Mouse (Mus musculus): Measurements from ENCODE around the gene Fer.

Gene Fer

GRCm38 (mm10) chr17:64085493-64085892 is 222.6 kb downstream of the Fer start:
- DNase-seq (ENCODE audit: low spot score in 2 of 2), result no peak

- peak in 1 of 2 experiments; percentile 16 for DNase-seq (ENCODE audit: low spot score in 2 of 2)
These were observed 224.2 kb downstream of the Fer start for GRCm38 (mm10) chr17:64086875-64087608.

DNA sequence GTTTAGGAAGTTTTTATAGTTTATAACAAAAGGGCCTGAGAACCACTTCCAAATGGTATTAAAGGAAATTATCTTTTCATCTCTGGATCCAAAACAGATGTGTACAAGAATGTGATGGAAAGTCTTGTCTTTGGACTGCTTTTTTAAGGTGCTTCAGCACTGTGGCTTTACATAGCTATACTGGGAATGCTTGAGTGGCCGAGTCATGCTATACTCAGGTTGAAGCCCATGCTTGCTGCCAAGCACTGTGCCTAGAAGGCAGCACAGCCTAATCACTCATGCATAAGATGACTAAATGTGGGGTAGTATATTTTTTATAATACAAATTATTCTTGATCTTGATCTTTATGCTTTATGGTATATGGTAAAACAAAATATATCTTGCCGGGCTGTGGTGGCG is 225.0 kb downstream of the Fer start:
- no peak for DNase-seq (ENCODE audit: low spot score in 2 of 2)

- DNase-seq (ENCODE audit: low spot score in 2 of 2), result no peak
These were observed 230.9 kb downstream of the Fer start for GRCm38 (mm10) chr17:64093716-64094115.

- DNase-seq (ENCODE audit: low spot score in 2 of 2), result no peak
These were observed 233.9 kb downstream of the Fer start for GRCm38 (mm10) chr17:64096811-64097210.

DNA sequence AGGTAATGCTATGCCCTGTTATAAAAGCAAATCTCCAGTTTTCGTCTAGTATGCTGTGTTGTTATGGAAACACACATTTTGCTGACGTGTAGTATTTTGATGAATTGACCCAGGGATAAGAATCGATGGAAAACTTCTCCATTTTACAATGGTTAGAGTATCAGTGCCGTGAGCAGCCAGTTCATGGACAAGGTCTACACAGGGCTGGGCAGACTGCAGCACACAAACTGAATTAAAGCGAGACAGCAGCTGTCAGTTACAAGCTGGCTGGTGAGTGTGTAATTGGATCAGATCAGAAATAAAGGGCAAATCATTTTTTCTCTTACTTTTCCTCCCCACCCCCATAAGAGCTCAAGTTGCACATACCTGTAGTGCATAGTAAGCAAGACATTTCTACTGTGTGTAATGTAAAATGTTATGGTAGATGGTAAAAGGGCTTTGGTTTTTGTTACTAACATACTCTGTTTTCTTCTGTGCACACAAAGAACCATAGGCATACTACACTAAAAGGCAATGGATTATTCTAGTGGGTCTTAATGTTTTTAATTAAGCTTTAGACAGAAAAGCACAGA is 235.0 kb downstream of the Fer start:
- DNase-seq (ENCODE audit: low spot score in 2 of 2), result no peak

- DNase-seq (ENCODE audit: low spot score in 2 of 2), result no peak
These were observed 236.7 kb downstream of the Fer start for GRCm38 (mm10) chr17:64099395-64100171.

DNA sequence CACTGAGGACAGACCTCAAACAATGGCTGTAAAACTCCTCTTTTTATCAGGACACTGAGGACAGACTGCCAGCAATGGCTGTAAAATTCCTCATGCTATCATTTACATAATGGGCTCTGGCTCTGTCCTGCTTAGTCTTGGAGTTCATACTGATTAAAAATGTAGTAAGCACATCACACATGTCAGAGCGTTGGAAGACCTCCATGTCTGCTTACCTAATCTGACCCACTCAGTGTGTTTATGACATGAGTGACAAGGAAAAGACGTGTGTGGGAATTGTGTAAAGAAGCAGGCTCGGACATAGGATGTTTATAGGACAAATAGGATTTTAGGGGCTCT is 237.3 kb downstream of the Fer start:
- DNase-seq (ENCODE audit: low spot score in 2 of 2), result no peak

DNA sequence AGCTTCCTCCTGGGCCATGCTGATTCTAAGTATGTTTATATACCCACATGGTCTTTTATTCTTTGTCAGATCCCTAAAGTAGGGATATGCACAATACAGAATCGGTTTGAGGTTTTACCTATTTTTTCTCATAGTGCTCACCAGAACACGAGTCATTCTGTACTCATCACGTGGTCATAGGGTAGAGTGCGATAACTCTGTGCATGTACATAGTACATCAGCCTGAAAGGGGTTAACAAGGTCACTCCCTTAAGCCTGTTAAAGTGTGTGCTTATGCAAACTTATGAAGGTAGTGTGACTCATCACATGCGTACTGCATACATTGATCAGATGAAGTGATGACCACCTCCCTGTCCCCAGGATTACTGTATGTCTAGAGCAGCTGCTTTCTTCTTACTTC is 245.9 kb downstream of the Fer start:
- no peak for DNase-seq (ENCODE audit: low spot score in 2 of 2)

DNA sequence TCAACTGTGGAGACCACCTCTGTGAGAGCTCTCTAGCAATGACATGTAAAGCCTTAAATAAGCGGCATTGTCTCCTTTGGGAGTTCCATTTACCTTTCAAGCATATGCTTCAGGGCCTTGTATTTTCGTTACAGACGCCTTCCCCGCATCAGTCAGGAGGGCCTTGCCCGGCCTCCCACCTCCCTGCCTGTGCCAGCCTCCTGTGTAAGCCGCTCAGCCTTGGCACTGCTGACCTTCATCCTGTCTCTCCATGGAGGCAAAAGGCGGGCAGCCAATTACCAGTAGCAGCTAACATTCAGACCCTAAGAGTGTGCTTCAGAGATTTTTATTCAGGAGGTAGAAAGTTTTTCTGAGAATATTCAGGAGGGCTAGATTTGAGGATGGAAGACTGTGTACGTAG is 247.0 kb downstream of the Fer start:
- DNase-seq (ENCODE audit: low spot score in 2 of 2), result peak in 1 of 2 experiments; percentile 19

DNA sequence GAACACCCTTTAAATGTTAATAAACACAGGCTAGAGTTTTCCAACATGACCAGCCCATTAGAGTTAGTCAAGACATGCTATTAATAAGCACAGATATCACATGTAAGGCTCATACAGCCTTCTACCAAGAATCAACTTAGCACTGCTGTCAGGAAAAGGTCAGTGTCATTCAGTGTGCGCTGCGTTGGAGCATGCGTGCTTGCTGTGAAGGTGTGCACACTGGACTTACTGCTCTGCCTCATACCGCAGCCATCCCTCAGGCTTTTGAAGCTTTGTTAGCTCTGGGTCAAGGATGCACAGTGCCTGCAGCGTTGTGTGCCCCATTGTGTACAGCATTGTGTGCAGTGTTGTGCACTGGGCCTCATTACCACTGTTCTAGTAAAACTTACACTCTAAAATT is 250.8 kb downstream of the Fer start:
- DNase-seq (ENCODE audit: low spot score in 2 of 2), result no peak

GRCm38 (mm10) chr17:64116762-64117161 is 253.9 kb downstream of the Fer start:
- DNase-seq (ENCODE audit: low spot score in 2 of 2), result no peak

GRCm38 (mm10) chr17:64119697-64120288 is 256.9 kb downstream of the Fer start:
- no peak for DNase-seq (ENCODE audit: low spot score in 2 of 2)

DNA sequence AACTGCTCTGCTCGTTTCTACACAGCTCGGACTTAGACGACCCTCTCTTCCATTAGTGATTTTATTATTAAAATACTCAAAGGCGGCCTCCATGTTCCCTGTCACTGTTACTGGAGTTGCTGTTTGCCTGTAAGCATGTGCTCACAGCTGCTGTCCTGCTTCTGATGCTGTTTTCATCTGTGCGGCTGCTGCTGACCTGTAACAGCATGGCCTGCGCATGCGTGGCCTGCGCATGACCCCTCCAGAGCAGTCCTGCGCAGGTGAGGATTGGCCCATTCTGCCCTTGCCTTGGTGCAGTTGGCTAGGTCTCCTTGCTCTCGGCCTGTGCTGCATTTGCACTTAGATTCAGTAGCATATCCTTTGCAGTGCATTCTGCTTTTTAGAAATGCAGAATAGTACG is 259.7 kb downstream of the Fer start:
- DNase-seq (ENCODE audit: low spot score in 2 of 2), result no peak

DNA sequence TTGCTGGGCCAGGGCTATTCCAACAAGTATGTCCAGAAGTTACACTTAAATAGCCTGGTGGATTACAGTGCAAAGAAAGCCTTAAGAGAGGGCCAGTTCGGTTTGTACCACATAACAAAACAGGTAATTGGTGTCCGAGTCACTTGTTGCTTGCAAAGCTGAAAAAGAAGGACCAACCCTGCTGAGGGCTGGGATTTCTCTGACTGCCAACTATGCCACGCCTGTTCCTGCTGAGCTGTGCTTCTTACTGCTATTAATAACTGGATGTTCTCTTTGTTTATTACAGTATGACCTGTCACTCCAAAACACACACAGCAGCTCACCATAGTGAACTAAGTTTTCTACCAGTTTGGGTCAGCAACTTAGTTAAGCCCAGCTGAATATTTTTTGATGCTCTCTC is 260.9 kb downstream of the Fer start:
- DNase-seq (ENCODE audit: low spot score in 2 of 2), result no peak

- DNase-seq (ENCODE audit: low spot score in 2 of 2), result no peak
These were observed 264.0 kb downstream of the Fer start for GRCm38 (mm10) chr17:64126904-64127303.

GRCm38 (mm10) chr17:64129750-64130149 is 266.9 kb downstream of the Fer start:
- DNase-seq (ENCODE audit: low spot score in 2 of 2), result no peak

DNA sequence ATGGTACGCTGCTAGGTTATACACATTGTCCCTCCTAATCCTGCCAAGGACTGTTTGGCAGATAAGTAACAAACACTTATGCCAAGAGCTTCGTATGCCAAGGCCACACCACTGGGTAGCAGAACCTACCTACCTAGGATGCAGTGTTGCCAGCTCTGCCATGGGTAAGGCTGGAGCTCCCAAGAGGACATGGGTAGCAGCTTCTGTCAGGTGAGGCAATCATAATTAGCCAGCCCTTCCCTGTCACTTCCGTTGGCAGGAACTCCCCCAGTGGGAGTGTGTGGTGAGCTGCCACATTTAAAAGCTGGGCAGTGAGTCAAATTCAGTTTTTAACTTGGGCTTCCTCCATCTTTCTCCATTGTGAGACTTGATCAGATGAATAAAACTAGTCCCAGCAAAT is 267.5 kb downstream of the Fer start:
- peak in 1 of 2 experiments; percentile 14 for DNase-seq (ENCODE audit: low spot score in 2 of 2)

DNA sequence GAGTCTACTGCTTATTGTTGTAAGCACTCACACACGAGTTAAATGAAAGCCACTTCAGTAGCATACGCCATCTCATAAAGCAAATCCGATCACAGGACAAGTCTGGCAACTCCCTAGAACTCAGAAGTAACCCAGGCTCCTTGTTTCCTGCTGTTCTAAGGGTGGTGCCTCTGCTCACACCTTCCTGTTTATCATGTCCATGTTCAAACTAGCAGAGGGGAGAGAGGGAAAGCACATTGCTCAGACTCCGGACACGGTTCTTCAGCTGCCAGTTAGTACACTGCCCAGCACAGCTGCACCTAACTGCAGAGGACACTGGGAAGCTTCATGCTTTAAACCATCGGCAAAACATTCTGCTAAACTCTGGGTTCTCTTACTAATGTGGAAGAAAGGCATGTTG is 269.3 kb downstream of the Fer start:
- no peak for DNase-seq (ENCODE audit: low spot score in 2 of 2)

DNA sequence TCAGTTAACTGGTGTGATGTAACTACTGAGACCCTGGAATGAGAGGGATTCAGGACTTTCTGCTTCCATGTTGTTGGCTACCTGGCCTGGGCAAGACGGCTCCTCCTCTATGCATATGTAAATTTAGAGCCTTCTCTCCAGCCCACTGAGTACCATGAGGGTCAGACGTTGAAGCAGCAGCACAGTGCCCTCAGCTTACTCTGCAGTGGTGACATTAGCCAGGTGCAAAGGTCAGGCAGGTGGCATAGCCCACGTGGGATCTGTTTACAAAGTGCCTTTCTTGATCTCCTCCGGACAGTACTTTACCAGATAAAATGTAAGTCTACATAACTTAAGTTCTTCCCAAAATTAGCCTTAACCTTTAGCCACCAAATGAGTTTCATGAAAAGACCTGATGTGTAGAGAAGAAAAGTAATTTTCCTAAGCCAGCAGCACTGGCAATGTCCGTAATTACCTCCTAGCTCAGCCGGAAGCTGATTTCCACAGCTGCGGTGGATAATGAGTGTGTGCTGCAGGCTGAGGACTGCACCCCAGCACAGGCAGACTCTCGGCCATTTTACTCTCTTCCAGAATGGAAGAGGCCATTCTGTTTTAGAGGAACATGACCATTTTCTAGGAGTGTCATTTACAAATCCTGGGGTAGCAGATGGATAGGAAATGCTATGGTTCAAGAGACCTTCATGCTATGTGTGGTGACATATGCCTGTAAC is 273.2 kb downstream of the Fer start:
- DNase-seq (ENCODE audit: low spot score in 2 of 2), result no peak

DNA sequence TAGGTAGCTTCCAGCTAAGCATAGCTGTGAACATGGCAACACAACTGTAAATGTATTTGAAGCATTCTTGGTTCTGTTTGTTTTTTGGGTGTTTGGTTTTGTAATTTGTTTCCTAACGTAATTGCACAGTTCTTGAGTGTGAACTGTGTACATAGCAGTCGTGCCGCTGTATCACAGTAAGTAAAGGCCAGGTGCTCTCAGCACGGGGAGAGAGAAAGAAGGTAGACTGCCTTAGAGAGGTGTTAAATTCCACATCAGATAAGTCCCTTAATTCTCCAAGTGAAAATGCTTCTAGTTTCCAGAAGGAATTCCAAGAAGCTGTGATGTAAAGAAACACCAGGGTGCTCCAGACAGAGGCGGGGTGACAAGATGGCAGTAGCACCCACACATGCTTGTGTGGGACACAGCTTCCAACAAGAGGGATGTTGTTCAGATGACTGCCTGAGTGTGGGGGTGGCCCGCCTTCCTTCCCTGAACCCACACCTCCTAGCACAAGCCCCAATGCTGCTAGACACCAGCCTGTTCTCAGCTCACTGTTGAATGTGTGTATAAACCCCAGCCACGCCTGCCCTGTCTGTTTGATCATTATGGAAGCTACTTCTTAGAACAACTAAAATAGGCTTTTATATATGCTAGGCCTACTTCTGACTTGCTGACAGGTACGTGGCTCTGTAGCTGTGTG is 275.3 kb downstream of the Fer start:
- DNase-seq (ENCODE audit: low spot score in 2 of 2), result no peak

All from cerebellum, postnatal 4 days (tissue).